Mouse (Mus musculus) heart, postnatal 4 days (tissue): ENCODE results near the gene Ankrd6. TPM values are rescaled to one million over a fixed set of nuclear protein-coding genes. Genes with fewer than 3 reads are reported as not detected.

Experiments
- DNase-seq: peaks from one replicate; pipeline ENCODE4 v3.0.0; 2021
- total RNA-seq, 2 experiments: library from RNA; stranded (reverse); gene quantifications; 2 replicates each; pipeline ENCODE4 v1.2.3; 2021

Ankrd6 gene
- total RNA-seq, 2 experiments from 2014 or later: 7.2 to 8.2 TPM

- no peak for DNase-seq
Measured at GRCm38 (mm10) chr4:32899051-32899450, 51.6 kb downstream of the Ankrd6 start.

GRCm38 (mm10) chr4:32891341-32891740 lies 59.3 kb downstream of the Ankrd6 start:
- no peak for DNase-seq

DNA sequence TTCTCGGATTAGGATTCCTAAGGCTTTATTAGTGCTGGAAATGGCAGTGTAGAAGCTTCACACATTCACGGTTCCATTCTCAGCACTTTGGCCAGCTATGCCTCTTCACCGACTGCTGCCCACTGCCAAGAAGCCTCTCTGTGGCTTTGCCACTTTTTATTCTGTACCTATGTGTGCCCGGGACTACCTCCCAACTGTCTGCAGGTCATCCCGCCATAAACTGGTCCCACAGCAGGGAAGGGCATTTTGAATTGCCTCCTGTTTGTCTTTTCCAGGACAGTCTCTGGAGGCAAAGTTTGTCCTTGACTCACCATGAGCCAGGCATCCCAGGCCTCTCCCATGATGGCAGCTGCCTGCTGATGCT lies 59.9 kb downstream of the Ankrd6 start:
- no peak for DNase-seq

DNA sequence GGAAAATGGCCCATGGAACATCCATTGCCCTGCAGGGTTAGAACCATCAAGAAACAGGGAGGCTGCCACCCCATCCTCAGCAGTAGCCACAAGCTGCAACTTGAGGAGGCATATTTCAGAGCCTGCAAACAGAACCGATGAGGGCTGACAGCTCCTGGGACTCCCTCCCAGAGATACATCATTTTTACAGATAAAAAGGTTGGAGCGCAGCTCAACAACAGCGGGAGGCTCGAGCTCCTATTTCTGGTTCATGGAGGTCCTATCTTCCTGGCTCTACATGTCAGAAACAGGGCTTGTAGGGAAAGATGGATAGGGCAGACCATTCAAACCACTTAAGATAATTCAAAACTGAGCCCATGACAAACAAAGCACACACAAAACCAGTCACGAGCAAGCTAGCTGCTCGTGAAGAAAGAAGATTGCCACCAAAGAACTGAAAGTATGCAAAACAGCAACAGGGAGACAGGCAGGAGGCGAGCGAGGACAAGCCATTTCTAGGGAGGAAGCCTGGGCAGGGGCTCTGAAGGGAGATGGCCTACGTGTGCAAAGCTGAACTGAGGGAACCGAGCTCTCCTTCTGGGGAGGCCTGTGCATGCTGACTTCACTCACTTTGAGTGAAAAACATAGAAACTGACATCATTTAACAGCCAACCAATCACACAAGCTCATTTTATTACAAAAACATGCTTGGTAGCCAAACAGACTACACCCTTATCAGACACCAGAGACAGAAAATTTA lies 60.5 kb downstream of the Ankrd6 start:
- peak; percentile 40 for DNase-seq

- peak; percentile 85 for DNase-seq
Measured at GRCm38 (mm10) chr4:32889246-32889645, 61.4 kb downstream of the Ankrd6 start.

GRCm38 (mm10) chr4:32886479-32886878 lies 64.2 kb downstream of the Ankrd6 start:
- DNase-seq: no peak

GRCm38 (mm10) chr4:32884599-32884998 lies 66.0 kb downstream of the Ankrd6 start:
- no peak for DNase-seq

DNA sequence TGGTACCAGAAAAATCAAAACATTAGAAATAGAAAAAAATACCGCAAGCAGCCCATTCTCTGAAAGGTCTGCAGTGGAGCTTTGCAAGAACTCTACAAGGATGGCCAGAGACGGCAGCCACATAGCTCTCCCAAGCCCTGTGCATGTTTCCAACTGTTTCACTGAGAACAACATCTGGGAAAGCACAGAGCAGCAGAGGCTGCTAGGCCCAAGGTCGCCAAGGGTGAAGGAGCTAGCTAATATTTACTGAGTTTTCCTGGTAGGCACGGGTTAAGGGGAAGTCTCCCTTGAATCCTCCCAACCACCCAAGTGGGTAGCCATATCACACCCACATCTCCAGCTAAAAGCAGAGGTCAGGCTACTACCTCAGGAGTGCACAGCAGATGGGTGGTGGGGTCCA lies 69.6 kb downstream of the Ankrd6 start:
- no peak for DNase-seq

GRCm38 (mm10) chr4:32874669-32875068 lies 76.0 kb downstream of the Ankrd6 start:
- no peak for DNase-seq

DNA sequence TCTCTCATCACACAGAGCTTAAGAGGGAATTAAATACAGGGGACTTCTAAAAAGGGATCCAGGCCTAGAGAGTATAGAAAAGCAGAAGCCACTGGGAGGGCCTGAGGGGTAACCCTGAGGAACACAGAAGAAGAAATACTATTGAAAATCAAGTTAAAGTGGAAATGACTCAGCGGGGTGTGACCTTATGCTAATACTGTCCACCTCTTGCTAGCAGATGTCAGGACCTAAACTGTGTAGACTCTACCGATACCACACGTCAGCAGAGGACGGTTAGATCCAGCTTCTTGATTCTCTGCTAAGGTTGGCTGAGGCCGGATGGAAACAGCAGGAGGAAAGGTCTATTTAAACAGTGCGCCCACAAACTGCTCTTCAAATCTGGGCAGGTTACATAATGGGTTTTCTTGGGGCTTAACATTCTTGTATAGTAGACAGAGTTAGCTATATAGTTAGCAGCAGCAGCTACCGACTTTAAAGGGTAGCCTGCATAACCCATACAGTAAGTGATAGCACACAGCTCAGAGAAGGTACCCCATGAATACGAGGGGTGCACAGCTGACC lies 78.4 kb downstream of the Ankrd6 start:
- no peak for DNase-seq

GRCm38 (mm10) chr4:32869370-32869769 lies 81.3 kb downstream of the Ankrd6 start:
- no peak for DNase-seq

GRCm38 (mm10) chr4:32868858-32869257 lies 81.8 kb downstream of the Ankrd6 start:
- no peak for DNase-seq

DNA sequence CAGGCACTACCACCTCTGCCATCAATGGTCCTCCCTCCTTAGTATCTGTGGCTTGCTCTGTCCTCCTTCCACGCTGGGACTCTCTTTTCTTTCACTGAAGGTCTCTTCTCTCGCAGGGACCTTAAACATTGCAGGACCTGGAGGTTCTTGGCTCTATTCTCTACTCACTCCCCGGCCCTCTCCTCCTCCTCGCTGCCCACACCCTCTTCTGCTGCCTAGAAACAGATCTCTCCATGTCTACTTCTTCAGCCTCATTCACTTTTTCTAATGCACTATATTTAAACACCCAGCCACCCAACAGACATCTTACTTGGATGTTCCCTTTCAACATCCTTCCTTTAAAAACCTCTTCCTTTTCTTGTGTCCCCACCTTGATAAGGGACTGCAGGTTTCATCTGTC lies 82.2 kb downstream of the Ankrd6 start:
- no peak for DNase-seq

DNA sequence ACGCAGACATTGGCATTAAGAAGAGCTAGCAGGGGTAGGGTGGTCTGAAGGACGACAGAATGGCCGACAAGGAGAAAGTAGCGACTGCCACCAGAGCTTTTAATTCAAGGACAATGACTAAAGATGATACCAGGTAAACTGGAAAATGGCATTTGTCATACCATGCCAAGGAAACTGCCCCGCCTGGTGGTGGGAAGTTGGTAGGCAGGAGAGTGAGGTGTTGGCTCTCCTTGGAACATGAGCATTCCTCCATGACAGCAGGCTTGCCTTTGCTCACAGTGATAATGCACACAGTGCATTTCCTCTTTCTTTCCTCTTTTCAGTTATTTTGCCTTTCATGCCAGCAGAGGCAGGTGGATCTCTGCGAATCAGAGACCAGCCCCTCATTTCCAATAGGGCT lies 83.2 kb downstream of the Ankrd6 start:
- no peak for DNase-seq

DNA sequence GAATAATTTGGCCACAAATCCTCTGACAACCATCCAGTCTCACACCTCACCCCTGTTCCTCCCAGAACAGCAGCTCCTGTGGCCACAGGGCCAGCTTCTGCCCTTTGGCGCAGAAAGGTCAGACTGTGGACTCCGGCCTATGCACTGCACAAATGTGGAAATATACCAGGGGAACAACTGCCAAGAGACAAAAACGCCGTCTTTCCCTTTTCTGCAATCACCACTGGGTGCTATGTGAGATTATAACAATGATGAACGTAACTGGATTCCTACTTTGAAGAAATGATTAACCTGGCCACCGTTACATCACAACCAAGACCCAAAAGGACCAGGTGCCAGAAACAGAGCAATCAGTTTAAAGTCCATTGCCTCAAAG lies 85.8 kb downstream of the Ankrd6 start:
- no peak for DNase-seq

GRCm38 (mm10) chr4:32864131-32864866 lies 86.3 kb downstream of the Ankrd6 start:
- DNase-seq: no peak

DNA sequence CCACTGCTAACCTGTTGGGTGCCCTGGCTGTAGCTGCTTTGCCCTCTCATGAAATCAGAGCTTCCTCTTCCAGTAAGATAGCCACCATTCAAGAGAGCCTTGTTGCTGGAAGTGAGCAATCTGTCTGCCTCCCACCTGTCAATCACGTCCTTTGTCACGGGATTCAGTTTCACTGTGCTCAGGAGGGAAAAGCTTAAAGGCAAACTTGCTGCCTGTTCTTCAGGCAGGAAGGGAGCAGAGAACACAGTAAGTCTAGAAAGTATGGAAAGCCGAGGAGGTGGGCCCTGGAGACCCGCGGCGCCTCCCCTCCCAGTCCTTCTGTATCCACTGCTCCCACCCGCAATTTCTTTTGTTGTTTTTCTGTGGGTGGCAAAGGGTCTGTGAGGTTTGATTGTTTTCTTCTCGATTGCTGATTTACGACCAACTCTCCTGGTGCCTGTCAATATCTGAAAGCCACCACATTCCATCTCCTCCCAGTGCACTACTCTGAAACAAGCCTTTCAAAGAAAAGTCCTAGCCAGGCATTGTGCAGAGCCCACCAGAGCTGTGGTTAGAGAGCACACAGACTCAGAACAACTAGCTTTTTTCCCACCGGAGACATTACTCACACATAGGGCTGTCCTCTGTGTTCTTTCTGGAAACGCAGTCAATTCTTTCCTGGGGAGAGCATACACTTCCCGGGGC lies 87.1 kb downstream of the Ankrd6 start:
- DNase-seq: no peak

DNA sequence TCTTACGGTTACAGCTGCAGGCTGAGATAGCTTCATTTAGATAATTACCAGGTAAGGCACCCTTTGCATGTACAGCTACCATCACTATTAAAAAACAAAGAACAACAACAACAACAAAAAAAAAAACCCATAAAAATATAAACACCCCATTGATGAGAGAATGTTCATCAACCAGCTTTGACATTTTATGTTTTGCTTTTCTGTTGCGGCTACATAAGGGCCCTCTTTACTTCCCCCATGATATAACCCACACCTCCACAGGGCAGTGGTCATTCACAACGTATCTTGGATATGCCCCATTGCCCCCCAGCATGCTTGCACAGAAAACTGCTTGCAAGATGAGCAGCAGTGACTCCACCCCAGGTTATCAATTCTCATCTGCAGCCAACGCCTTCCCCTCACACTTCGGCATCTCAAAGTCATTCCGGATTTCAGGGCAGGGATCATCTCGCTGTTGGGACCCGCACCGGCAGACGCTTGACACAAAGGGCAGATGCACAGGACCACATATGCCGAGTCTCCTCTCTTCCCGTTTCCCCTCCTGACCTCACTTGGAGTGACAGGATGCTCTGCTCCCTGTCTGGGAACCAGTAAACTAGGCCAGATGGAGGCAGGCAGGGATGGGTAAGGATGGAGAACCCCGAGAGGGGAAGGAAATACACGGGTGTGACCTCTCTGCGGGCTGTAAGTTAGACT lies 87.7 kb downstream of the Ankrd6 start:
- DNase-seq: no peak

GRCm38 (mm10) chr4:32862011-32862750 lies 88.5 kb downstream of the Ankrd6 start:
- DNase-seq: no peak

DNA sequence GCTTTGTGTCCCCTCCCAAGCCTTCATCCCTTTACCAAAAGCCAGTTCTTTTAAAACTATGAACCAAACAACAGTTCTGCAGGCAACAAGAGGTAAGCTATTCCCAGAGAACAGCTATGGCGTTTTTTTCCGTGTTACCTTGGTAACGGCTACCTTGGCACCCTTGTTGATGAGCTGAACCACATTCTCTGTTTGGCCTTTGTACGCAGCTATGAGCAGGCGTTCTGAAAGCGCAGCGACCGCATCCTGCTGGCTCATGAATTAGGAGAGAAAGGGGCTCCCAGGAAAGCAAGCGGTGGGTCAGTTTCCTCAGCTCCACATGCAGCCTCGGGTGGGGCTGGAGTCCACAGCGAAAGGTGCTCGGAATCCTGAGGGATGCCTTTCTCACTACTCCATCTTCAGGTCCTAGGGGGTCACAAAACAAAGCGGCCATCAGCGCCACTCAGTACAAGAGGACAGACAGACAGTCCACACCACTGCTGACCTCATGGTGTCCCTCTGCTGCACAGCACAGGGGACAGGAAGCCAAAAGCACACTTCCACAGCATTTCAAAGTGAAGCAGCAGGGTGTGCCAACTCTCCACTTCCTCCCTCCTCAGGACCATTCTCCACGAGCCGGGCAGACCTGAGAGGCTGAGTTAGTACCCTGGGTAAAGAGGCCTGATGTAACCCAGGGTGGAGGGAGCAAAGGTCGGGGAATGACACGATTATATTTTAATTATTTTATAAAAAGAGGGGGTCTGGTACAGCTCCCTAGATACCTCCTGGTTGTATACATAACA lies 90.3 kb downstream of the Ankrd6 start:
- DNase-seq: no peak

- no peak for DNase-seq
Measured at GRCm38 (mm10) chr4:32855580-32855979, 95.1 kb downstream of the Ankrd6 start.
